Mouse (Mus musculus): ENCODE data around the gene Clec4a2. TPM values are rescaled to one million over a fixed set of nuclear protein-coding genes. Genes with fewer than 3 reads are reported as not detected.
"Not testable (repeated sequence)": the region's sequence is repeated elsewhere in the genome, so short reads cannot be mapped to it uniquely, and the experiment has no call there.

The Clec4a2 gene
- polyA plus RNA-seq (2012) = 0.22 TPM in 1 of 2 replicates, not detected in the other

DNA sequence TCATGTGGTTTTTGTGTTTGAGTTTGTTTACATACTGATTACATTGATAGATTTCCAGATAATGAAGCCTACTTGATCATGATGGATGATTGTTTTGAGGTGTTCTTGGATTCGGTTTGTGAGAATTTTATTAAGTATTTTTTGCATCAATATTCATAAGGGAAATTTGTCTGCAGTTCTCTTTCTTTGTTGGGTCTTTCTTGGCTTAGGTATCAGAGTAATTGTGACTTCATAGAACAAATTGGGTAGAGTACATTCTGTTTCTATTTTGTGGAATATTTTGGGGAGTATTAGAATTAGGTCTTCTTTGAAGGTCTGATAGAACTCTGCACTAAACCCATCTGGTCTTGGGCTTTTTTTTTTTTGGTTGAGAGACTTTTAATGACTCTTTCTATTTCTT is at the start of gene Clec4a2:
TSS of gene Clec4a2 (plus strand) at position 301 of the 400 bp plus-strand sequence.
- not testable (repeated sequence) for H3K36me3 ChIP-seq (ENCODE audit: control insufficient read depth); H3K4me1 ChIP-seq (ENCODE audit: control insufficient read depth); H3K27me3 ChIP-seq (ENCODE audit: control insufficient read depth); H3K9me3 ChIP-seq (ENCODE audit: control insufficient read depth, low read length); H3K4me3 ChIP-seq (replicated peaks)

DNA sequence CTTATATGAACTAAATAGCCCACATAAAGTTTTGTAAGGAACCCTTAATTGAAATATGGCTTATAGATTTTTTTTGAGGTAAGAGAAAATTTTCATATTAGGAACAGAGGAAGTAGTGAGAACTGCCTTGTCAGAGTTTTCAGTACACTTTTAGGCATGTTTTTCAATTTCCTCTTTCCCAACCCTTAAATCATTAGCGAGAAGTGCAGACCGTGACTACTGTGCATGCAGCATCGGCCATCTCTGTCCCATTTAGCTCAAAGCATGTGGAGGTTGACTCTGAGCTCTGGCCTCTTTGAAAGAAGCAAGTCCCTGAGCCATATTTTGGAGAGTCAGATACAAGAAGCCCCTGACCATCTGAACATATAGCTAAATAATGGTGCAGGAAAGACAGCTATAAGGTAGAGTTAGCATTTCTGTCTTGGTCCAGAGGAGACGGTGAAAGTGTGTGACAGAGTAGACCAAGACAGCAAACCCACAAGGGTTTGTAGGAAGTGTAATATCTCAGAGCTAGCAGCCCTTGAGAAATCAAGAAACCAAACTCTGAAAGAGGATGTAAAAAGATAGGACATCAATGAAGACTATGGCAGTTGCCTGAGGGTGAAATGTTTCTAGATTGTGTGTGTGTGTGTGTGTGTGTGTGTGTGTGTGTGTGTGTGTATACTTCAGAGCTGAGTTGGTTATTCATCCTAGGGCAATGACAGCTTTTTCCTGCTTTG is 10.9 kb upstream of the Clec4a2 start:
- Histone ChIP-seq H3K4me3 (replicated peaks) (no peak overlapping the region), H3K9me3 (ENCODE audit: control insufficient read depth, low read length) (peaks cover 3% of the 10 kb centered on the region; the same call in 1 of the 2 replicates), H3K4me1 (ENCODE audit: control insufficient read depth) (no peaks in the 10 kb centered on the region), H3K36me3 (ENCODE audit: control insufficient read depth) (no peaks in the 10 kb centered on the region), H3K27me3 (ENCODE audit: control insufficient read depth) (no peaks in the 10 kb centered on the region)
- TF ChIP-seq GATA1 (IDR thresholded peaks at IDR 0.05; ENCODE audit: low read length) (no peak), TAL1 (IDR thresholded peaks at IDR 0.05; ENCODE audit: low read length) (no peak)

DNA sequence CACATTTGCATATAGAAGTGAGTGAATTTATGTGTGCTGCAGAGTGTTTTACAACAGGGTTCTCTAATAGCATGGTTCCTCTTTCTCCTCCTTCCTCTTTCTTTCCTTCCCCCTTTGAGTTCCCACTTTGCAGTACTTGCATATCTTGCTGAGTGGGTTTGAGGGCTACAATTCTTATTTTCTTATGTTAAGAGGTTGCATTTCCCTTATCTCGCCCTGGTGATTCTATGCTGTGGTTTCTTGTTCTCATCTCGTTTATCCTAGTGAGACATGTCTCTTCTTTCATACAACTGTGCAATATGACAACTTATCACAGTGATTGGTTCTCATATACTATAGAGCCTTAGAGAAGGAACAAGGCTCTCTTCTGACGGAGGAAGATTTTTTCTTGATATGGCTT is 17.0 kb downstream of the Clec4a2 start:
- no peaks in the 10 kb centered on the region for H3K27me3 ChIP-seq (ENCODE audit: control insufficient read depth)
- no peak for TF ChIP-seq TAL1 (IDR thresholded peaks at IDR 0.05; ENCODE audit: low read length)
- TF ChIP-seq GATA1 (IDR thresholded peaks at IDR 0.05; ENCODE audit: low read length) = no peak
- H3K9me3 ChIP-seq (ENCODE audit: control insufficient read depth, low read length) = no peaks in the 10 kb centered on the region
- H3K36me3 ChIP-seq (ENCODE audit: control insufficient read depth) = no peaks in the 10 kb centered on the region
- no peaks in the 10 kb centered on the region for H3K4me1 ChIP-seq (ENCODE audit: control insufficient read depth)
- H3K4me3 ChIP-seq (replicated peaks) = no peak overlapping the region

DNA sequence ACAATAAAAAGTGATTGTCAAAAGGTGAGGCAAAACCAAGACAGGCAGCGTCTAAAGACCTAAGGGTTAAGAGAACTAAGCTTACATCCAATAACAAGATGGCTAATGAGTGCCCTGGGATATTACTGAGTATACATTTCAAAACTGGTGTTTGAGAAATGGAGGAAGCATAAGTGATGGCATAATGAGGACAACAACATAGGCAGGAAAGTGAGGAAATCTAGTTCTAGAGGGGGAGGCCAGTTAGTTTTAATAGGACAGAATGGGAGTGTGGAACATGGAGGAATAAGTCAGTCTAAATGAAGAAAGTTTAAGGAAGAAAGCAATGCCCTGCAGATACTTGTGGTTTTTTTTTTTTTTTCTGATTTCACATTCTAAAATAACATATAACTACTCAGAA is 20.9 kb downstream of the Clec4a2 start:
- H3K27me3 ChIP-seq (ENCODE audit: control insufficient read depth) = no peaks in the 10 kb centered on the region
- no peaks in the 10 kb centered on the region for H3K4me1 ChIP-seq (ENCODE audit: control insufficient read depth)
- H3K4me3 ChIP-seq (replicated peaks) = no peak overlapping the region
- no peaks in the 10 kb centered on the region for H3K36me3 ChIP-seq (ENCODE audit: control insufficient read depth)
- no peaks in the 10 kb centered on the region for H3K9me3 ChIP-seq (ENCODE audit: control insufficient read depth, low read length)
- no peak for TF ChIP-seq GATA1 (IDR thresholded peaks at IDR 0.05; ENCODE audit: low read length)
- no peak for TF ChIP-seq TAL1 (IDR thresholded peaks at IDR 0.05; ENCODE audit: low read length)

DNA sequence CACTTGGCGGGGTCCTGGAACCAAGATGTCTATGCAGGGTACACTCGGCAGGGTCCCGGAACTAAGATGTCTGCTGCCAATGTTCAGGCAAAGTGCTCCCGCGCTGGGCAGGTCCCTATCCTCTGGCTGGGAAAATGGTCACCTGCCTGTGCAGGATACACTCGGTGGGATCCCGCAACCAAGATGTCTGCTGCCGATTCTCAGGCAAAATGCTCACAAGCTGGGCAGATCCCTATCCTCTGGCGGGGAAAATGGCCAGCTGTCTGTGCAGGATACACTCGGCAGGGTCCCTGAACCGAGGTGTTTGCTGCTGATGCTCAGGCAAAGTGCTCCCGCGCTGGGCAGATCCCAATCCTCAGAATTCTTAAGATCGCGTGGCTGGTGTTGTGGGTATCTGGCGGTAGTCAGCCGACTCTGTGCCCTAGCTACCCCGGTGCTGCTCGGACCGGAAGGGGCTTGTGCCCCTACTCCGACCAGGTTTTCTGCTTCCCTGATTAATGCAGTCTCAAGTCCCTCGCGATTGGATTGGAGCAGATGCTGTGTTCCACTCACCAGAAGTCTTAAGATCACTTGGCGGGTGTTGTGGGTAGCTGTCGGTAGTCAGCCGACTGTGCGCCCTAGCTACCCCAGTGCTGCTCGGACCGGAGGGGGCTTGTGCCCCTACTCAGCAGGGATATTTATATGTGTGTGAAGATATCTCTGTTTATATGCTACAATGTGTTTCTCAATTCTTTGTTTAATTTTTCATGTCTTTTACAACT is 31.7 kb downstream of the Clec4a2 start:
- not testable (repeated sequence) for H3K4me1 ChIP-seq (ENCODE audit: control insufficient read depth); H3K36me3 ChIP-seq (ENCODE audit: control insufficient read depth); H3K27me3 ChIP-seq (ENCODE audit: control insufficient read depth); H3K4me3 ChIP-seq (replicated peaks)
- peaks cover 10% of the 10 kb centered on the region for H3K9me3 ChIP-seq (ENCODE audit: control insufficient read depth, low read length)

DNA sequence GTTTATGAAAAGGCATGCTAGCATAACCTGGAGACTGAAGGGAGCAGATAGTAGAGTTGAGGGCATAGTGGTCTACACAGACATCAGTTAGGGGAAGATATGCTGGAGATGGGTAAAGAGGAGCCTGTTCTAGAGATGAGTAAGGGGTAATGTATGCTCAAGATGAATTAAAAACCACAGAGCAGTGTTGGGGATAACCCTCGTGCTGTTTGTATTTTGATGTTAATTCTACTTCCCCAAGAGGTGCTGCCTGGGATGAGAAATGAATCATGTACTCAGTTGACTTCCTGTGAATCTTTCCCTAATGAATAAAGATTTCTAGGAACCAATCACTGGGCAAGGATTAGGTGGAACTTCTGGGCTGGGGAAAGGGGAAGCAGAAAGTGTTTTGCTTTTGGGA is 63.9 kb downstream of the Clec4a2 start:
- H3K27me3 ChIP-seq (ENCODE audit: control insufficient read depth) = no peaks in the 10 kb centered on the region
- H3K4me1 ChIP-seq (ENCODE audit: control insufficient read depth) = no peaks in the 10 kb centered on the region
- no peaks in the 10 kb centered on the region for H3K36me3 ChIP-seq (ENCODE audit: control insufficient read depth)
- TF ChIP-seq TAL1 (IDR thresholded peaks at IDR 0.05; ENCODE audit: low read length) (no peak), GATA1 (IDR thresholded peaks at IDR 0.05; ENCODE audit: low read length) (no peak)
- H3K4me3 ChIP-seq (replicated peaks) = no peak overlapping the region
- no peaks in the 10 kb centered on the region for H3K9me3 ChIP-seq (ENCODE audit: control insufficient read depth, low read length)

DNA sequence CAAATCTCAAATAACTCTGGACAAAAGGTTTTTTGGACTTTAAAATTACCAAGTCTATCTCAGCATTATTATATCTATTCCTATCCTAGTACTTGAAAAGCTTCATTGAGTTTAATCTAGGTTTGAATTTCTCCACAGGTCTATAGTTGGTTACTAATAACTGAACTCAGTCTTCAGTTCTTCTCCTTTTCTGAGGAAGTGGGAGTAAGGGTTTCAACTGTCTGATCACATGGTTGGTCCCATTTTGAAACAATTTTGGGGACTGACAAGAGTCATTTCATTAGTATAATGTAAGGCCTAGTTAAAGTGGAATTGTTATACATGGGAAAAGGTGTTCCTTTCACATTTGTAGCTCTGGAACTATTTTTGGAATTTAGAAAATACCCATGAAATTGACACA is 64.8 kb downstream of the Clec4a2 start:
- Histone ChIP-seq H3K4me3 (replicated peaks) (no peak overlapping the region), H3K9me3 (ENCODE audit: control insufficient read depth, low read length) (no peaks in the 10 kb centered on the region), H3K4me1 (ENCODE audit: control insufficient read depth) (no peaks in the 10 kb centered on the region), H3K36me3 (ENCODE audit: control insufficient read depth) (no peaks in the 10 kb centered on the region), H3K27me3 (ENCODE audit: control insufficient read depth) (no peaks in the 10 kb centered on the region)
- TF ChIP-seq GATA1 (IDR thresholded peaks at IDR 0.05; ENCODE audit: low read length) (no peak), TAL1 (IDR thresholded peaks at IDR 0.05; ENCODE audit: low read length) (no peak)

DNA sequence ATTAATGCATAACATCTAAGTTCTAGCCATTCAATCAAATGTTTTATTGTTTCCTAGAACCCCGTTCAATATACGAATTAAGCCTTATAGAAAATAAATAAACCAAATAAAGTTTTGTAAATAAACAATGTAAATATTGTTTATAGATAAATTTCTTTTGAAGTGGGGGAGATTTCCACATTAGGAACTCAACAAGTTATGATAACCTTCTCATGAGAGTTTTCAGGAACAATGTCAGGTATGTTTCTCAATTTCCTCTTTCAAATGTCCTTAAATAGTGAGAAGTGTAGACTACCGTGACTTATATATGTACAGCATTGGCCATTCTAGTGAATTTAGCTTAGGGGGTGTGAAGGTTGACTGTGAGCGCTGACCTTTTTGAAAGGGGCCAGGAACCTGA is 66.4 kb downstream of the Clec4a2 start, which contains the start of gene Clec4b2:
TSS of gene Clec4b2 (plus strand) at position 301 of the 400 bp plus-strand sequence.
- H3K36me3 ChIP-seq (ENCODE audit: control insufficient read depth) = no peaks in the 10 kb centered on the region
- H3K27me3 ChIP-seq (ENCODE audit: control insufficient read depth) = no peaks in the 10 kb centered on the region
- TF ChIP-seq TAL1 (IDR thresholded peaks at IDR 0.05; ENCODE audit: low read length) (no peak), GATA1 (IDR thresholded peaks at IDR 0.05; ENCODE audit: low read length) (no peak)
- H3K4me3 ChIP-seq (replicated peaks) = no peak within 1 kb of the TSS
- no peaks in the 10 kb centered on the region for H3K9me3 ChIP-seq (ENCODE audit: control insufficient read depth, low read length)
- no peaks in the 10 kb centered on the region for H3K4me1 ChIP-seq (ENCODE audit: control insufficient read depth)

DNA sequence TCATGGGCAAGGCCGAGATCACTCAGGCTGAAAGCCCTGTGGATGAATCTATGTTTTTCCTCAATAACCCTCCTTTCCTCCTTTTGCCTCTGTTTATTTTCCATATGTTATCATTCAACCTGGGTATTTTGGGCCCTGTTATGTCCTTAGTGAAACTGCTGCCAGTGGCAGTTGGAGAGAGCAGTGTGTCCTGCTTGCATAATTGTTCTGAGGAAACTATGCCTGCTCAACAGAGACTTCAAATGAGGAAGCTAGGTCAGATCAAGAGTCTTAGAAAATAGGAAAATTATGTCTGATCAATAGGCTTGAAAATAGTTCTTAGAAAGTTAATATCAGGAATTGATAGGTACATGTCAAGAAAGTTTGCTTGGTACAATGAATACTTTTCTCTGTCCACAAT is 69.3 kb downstream of the Clec4a2 start:
- TF ChIP-seq TAL1 (IDR thresholded peaks at IDR 0.05; ENCODE audit: low read length) (no peak), GATA1 (IDR thresholded peaks at IDR 0.05; ENCODE audit: low read length) (no peak)
- no peak overlapping the region for H3K4me3 ChIP-seq (replicated peaks)
- H3K9me3 ChIP-seq (ENCODE audit: control insufficient read depth, low read length) = no peaks in the 10 kb centered on the region
- H3K36me3 ChIP-seq (ENCODE audit: control insufficient read depth) = no peaks in the 10 kb centered on the region
- no peaks in the 10 kb centered on the region for H3K4me1 ChIP-seq (ENCODE audit: control insufficient read depth)
- no peaks in the 10 kb centered on the region for H3K27me3 ChIP-seq (ENCODE audit: control insufficient read depth)

DNA sequence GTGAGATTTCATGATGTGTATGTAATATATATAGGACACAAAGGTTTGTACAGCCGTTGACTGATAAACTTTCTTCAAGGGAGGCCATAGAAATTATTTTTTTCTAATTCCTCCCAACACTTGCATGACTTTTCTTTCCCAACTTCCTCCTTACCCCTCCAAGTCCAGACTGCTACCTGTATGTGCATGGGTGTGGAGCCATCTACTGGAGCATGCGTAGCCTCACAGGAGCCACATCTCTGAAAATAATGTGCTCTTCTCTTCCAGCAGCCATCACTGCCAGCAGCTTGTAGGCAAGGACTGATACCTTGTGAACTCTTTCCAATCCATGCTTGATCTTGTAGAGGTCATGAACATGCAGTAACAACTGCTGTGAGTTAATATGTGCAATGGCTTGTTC is 78.6 kb downstream of the Clec4a2 start:
- H3K4me3 ChIP-seq (replicated peaks); H3K4me1 ChIP-seq (ENCODE audit: control insufficient read depth); H3K9me3 ChIP-seq (ENCODE audit: control insufficient read depth, low read length); H3K27me3 ChIP-seq (ENCODE audit: control insufficient read depth); H3K36me3 ChIP-seq (ENCODE audit: control insufficient read depth): not testable (repeated sequence)

Other genes with a start within 250 kb of the Clec4a2 start
- 0.58 and 0.93 TPM in 2 replicates for gene Necap1, start 232.0 kb upstream of the Clec4a2 start, polyA plus RNA-seq (2012)
- not detected in 2 replicates for gene Clec4a1, start 184.6 kb upstream of the Clec4a2 start, polyA plus RNA-seq (2012)
- not detected in 2 replicates for gene Clec4a3, start 153.9 kb upstream of the Clec4a2 start, polyA plus RNA-seq (2012)
- gene Clec4a4, start 116.1 kb upstream of the Clec4a2 start, polyA plus RNA-seq (2012) = not detected in 2 replicates
- not detected in 2 replicates for gene Clec4b1, start 56.5 kb upstream of the Clec4a2 start, polyA plus RNA-seq (2012)
- not detected in 2 replicates for gene Clec4b2, start 66.5 kb downstream of the Clec4a2 start, polyA plus RNA-seq (2012)
- 0.20 TPM in 1 of 2 replicates, not detected in the other for gene Clec4n, start 123.4 kb downstream of the Clec4a2 start, polyA plus RNA-seq (2012)
- not detected in 2 replicates for gene Clec4d, start 155.7 kb downstream of the Clec4a2 start, polyA plus RNA-seq (2012)
- gene Clec4e, start 183.4 kb downstream of the Clec4a2 start, polyA plus RNA-seq (2012) = not detected in 2 replicates
- not detected in 2 replicates for gene Vmn2r19, start 201.9 kb downstream of the Clec4a2 start, polyA plus RNA-seq (2012)

Data from erythroblast, embryonic 14.5 days (primary cell).